Mouse (Mus musculus) lung, adult 18-20 months (tissue): ENCODE measurements at regions not wholly inside any gene's neighbourhood (a gene's known extent, or its start where the extent isn't known, plus 50 kb on each side); places are given as distances from the start of the nearest gene placed in this dataset.

Experiments used
- DNase-seq, 2 experiments: peaks; one replicate each; pipeline ENCODE4 v3.0.0; 2022; ENCODE audit warnings: mixed read lengths in 2 of 2

GRCm38 (mm10) chr1:144316251-144316650 is 67.2 kb upstream of the Rgs1 start:
- no peak for DNase-seq

- no peak for DNase-seq
Measured at GRCm38 (mm10) chr1:144314382-144314781, 65.3 kb upstream of the Rgs1 start.

- DNase-seq: peak; percentile 8 to 30
Measured at GRCm38 (mm10) chr1:144313318-144313717, 64.3 kb upstream of the Rgs1 start.

- no peak for DNase-seq
Measured at GRCm38 (mm10) chr1:144309901-144310300, 60.9 kb upstream of the Rgs1 start.

GRCm38 (mm10) chr1:144308313-144308712 is 59.3 kb upstream of the Rgs1 start:
- no peak for DNase-seq

- no peak for DNase-seq
Measured at GRCm38 (mm10) chr1:144307854-144308285, 58.8 kb upstream of the Rgs1 start.

- peak in 1 of 2 experiments; percentile 12 for DNase-seq
Measured at GRCm38 (mm10) chr1:144307017-144307853, 58.2 kb upstream of the Rgs1 start.

GRCm38 (mm10) chr1:144306284-144306683 is 57.2 kb upstream of the Rgs1 start:
- DNase-seq: no peak

GRCm38 (mm10) chr1:144300670-144301069 is 51.6 kb upstream of the Rgs1 start:
- no peak for DNase-seq
